Mouse (Mus musculus): Measurements from ENCODE around the gene Ablim1.
"Not testable (repeated sequence)": the region's sequence is repeated elsewhere in the genome, so short reads cannot be mapped to it uniquely, and the experiment has no call there.

Gene Ablim1

DNA sequence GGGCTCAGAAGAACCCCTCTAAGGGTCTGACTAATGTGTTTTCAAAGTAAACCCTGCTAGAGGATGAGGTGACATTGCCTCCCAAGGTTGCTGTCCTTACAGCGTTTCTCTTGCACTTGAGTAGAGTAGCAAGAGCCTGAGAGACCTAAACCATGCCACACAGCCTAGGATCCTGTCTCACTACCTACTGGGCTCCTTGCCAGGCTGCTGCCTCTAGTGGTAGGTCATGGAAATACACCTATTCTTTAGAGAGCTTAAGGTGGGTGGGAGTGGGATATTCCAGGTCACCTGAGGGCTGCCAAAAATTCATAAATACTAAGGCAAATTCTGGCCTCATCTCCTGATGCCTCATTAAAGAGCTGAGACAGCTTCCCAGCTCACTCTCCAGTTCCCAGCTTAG lies 164.4 kb downstream of the Ablim1 start:
- no peak for DNase-seq (ENCODE audit: low spot score)

GRCm38 (mm10) chr19:57147746-57148145 lies 167.0 kb downstream of the Ablim1 start:
- DNase-seq (ENCODE audit: low spot score), result no peak

- DNase-seq (ENCODE audit: low spot score), result no peak
Measured at GRCm38 (mm10) chr19:57146936-57147335, 167.8 kb downstream of the Ablim1 start.

- no peak for DNase-seq (ENCODE audit: low spot score)
Measured at GRCm38 (mm10) chr19:57143646-57144045, 171.1 kb downstream of the Ablim1 start.

GRCm38 (mm10) chr19:57141756-57142461 lies 172.8 kb downstream of the Ablim1 start:
- DNase-seq (ENCODE audit: low spot score), result no peak

DNA sequence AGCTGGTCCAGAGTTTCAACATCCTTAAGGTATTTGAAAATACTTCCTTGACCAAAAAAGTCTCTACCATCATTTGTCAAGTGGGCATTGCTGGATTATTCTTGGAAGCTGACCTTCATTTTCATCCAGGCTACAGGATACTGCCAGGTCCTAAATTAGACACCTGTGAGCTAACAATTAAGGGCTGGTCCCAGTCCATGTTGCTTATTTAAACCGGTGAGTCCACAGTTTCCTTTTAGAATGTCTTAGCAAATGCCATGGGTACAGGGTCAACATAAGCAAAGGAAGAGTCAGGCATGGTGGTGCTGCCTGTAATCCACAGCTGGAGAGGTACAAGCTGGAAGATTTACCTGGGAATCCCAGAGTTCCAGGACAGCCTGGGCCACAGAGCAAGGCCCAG lies 173.8 kb downstream of the Ablim1 start:
- no peak for DNase-seq (ENCODE audit: low spot score)

DNA sequence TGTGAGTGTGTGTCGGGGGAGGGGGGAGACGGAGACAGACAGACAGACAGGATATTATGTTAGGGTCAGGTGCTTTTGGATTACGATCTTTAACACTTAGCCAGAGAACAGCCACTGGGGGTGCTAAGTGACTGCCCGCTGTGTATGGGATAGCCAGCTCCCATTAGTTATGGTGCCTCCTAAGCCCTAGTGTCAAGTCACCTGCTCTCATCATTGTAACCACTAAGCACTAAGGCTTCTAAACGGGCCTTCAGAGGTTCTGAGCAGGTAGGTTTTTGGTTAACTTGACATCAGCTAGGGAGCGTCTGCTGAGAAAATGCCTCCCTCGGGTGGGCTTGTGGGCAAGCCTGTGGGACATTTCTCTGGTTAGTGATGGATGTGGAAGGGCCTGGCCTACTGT lies 174.6 kb downstream of the Ablim1 start:
- DNase-seq (ENCODE audit: low spot score), result no peak

DNA sequence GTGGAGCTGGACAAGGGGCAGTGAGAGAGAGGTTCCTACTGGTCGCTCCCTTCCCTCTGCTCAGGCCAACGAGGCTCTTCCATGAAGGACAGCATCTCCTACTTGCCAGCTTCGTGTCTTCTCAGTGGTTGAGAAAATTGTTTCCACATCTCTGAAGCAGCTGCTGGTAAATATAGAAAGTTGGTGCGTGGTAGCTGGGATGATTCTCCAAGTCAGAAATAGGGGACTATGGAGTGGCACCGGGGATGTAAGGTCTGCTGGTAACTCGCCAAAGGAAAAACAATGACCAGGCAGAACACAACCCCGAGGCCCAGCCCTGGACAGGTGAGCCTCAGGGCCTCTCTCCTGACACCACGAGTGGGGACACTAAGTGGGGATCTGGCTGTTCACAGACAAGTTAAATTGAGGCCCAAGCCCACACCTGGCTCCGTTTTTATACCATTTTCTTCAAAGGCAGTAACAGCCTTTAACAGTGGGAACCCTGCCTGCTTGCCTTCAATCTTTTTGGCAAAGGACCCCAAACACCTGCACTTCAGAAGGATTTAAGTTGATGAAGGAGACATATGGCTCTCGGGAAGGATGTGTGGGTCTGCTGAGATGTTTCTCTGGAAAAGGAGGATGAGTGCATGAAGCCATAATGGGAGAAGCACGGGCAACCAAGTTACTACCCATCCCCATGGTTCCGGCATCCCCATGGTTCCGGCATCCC lies 175.7 kb downstream of the Ablim1 start:
- DNase-seq (ENCODE audit: low spot score), result no peak

- DNase-seq (ENCODE audit: low spot score), result no peak
Measured at GRCm38 (mm10) chr19:57138469-57138868, 176.2 kb downstream of the Ablim1 start.

DNA sequence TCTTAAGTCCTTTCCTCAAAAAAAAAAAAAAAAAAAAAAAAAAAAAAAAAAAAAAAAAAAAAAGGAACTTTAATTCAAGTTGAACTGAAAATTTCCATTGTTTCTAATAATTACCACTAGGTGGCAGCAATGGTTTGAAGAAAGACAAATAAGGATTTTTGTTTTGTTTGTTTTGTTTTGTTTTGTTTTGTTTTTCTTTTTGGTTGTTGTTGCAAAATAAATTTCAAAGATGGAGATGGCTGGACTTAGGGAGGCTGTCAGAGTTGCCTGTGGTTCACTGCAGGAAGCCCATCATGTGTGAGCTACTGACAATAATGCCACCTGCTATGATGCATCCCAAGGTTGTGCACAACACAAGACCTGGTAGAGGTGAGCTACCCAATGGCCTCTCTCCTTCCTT lies 176.7 kb downstream of the Ablim1 start:
- no peak for DNase-seq (ENCODE audit: low spot score)

- no peak for DNase-seq (ENCODE audit: low spot score)
Measured at GRCm38 (mm10) chr19:57136228-57136627, 178.5 kb downstream of the Ablim1 start.

- DNase-seq (ENCODE audit: low spot score), result not testable (repeated sequence)
Measured at GRCm38 (mm10) chr19:57135654-57136053, 179.1 kb downstream of the Ablim1 start.

GRCm38 (mm10) chr19:57134654-57135348 lies 179.9 kb downstream of the Ablim1 start:
- DNase-seq (ENCODE audit: low spot score), result no peak

DNA sequence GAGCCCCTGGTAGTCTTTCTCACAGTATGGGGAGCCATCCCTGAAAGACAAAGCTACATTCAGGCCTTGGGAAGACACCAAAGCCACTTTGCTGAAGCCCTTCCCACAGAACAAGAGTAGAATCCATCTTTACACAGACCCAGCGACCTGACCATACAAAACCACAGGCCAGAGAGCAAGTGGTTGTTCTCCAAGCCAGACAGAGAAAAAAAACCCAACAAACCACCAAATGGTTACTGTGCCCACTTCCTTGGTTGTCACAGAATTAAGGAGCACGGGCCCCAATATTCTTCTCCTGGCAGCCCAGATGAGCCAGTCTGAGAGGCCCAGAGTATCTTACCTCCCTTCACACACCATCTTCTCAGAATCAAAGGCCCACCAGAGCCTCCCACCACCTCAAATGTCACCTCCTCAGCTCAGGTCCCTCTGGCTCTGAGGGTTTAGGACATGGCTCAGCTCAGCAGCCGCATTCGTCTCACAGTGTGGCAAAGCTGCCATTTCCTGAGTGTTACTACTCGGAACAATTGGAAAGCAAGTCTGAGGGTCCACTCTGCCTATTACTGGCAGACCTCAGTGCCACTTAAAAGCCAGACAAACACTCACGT lies 181.7 kb downstream of the Ablim1 start:
- DNase-seq (ENCODE audit: low spot score), result no peak

- no peak for DNase-seq (ENCODE audit: low spot score)
Measured at GRCm38 (mm10) chr19:57132281-57132680, 182.4 kb downstream of the Ablim1 start.

DNA sequence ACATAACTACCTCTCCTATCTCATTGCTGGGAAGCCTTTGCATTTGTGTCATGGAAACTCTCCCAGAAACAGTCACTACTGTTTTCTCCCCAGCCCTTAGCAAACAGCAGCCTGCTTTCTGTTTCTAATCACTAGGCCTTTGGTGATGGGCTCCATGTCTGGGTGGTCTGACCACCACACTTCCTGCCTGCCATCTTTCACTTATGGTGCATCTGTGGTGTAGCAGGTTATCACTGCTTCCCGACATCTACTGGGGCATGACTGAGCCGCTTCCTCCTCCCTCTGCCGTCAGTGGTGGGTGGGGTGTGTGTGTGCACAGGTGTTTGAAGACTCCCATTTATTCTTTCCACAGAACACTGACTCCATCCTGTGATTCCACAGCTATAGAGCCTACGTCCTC lies 183.4 kb downstream of the Ablim1 start:
- DNase-seq (ENCODE audit: low spot score), result no peak

- no peak for DNase-seq (ENCODE audit: low spot score)
Measured at GRCm38 (mm10) chr19:57130591-57130990, 184.1 kb downstream of the Ablim1 start.

GRCm38 (mm10) chr19:57129729-57130128 lies 185.0 kb downstream of the Ablim1 start:
- no peak for DNase-seq (ENCODE audit: low spot score)

GRCm38 (mm10) chr19:57128037-57128436 lies 186.7 kb downstream of the Ablim1 start:
- no peak for DNase-seq (ENCODE audit: low spot score)

GRCm38 (mm10) chr19:57127523-57127922 lies 187.2 kb downstream of the Ablim1 start:
- no peak for DNase-seq (ENCODE audit: low spot score)

- no peak for DNase-seq (ENCODE audit: low spot score)
Measured at GRCm38 (mm10) chr19:57126950-57127349, 187.8 kb downstream of the Ablim1 start.

- DNase-seq (ENCODE audit: low spot score), result no peak
Measured at GRCm38 (mm10) chr19:57124906-57125305, 189.8 kb downstream of the Ablim1 start.

DNA sequence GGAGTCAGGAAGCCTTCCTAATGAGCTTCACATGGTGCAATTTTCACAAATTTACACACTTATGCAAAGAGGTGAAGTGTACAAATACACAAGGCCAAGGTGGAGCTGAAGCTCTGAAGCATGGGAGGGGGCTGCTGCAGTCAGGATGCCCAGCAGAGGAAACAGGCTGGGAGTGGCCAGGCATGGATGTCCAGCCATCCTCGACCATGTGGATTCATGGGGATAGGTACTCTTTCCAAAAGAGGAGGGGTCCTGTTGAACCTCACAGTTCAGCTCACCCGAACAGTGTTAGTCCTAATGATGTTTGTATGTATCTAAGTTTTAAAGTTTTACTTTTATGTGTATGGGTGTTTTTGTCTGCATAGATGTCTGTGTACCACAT lies 190.6 kb downstream of the Ablim1 start:
- no peak for DNase-seq (ENCODE audit: low spot score)
